Mouse (Mus musculus): ENCODE measurements around the gene Gpr84. TPM values are rescaled to one million over a fixed set of nuclear protein-coding genes. Genes with fewer than 3 reads are reported as not detected.
A peak's percentile ranks its signal among the peaks of the same experiment; 100 is the strongest.
"Not testable (repeated sequence)": the region's sequence is repeated elsewhere in the genome, so short reads cannot be mapped to it uniquely, and the experiment has no call there.

The Gpr84 gene
- total RNA-seq, 4 experiments from 2014 or later = 0.76 to 6.8 (median 2.8) TPM

DNA sequence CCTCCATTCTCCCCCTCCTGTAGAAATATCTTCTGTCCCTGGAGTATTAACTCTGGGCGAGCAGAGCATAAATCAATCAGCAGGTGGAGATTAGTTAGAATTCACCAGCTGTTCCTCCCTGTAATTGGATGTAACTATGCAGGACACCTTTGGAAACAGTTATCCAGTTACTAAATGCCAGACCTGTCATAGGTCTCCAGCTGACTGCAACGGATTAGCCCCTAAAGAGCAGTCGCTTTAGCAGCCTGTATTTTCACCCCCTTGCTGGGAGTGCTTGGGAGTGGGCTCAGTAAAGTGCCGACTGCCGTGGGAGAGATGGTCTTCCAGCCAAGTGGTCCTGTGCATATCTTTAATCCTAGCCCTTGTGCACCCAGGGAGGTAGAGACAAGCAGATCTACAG is 20.8 kb downstream of the Gpr84 start:
- DNase-seq (ENCODE audit: low spot score in 2 of 2) = no peak

DNA sequence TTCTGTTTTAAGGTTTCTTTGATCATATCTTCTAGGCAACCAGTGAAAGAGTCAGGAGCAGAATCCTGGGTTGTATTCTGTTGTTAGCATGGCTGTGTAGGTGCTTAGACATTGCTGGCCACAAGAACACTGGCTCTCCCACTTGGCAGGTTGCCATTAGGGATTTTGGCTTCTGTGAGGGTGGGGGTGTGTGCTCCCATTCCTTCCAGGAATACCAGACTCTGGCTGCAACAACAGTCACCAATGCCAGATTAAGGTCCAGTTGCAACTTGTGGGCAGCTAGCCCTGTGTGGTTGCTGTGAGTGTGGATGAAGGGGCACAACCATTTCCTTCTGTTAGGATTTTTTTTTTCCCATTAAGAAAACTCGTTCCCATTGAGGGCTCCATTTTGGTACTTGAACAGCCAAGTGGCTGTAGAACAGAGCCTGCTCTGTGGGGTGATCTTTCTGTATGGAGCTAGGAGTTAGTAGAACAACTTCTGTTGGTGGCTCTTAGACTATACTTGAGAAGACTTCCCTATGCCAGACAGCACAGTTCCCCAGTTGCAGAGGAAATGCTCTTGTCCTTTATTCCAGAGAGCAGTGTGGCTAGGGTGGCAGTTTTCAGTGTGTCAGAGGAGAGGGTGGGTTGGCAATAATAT is 24.5 kb downstream of the Gpr84 start:
- no peak for DNase-seq (ENCODE audit: low spot score in 2 of 2)

DNA sequence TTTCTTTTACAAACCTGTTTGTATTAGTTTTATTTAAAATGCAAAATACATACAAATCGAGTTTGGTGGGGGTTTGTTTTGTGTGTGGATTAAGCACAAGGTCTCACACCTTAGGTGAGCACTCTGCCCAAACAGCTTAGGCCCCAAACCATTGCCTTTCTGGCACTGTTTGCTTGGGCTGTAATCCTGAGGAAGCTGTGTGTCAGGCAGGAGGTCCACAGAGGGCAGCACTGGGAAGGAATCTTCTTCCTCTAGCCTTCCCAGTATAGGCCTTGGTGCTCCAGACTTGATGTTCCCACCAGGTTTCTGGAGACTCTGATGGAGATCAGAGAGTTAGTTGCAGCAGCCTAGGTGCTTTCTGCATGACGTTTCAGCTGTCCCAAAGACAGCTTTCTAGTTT is 25.8 kb downstream of the Gpr84 start:
- no peak for DNase-seq (ENCODE audit: low spot score in 2 of 2)

DNA sequence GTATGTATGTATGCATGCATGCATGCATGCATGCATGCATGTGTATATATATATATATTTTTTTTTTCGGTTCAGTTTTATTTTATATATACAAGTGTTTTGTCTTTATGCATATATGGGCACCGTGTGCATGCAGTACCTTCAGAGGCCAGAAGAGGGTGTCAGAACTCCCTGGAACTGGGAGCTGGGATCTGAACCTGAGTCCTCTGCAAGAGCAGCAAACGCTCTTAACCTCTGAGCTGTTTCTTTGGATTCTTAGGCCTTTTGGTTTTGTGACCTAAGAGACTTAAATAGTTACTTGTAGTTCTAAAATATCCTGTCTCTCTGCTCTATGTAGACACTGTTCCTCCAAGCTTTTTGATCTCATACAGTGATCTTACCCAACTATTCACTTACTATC is 26.3 kb downstream of the Gpr84 start:
- no peak for DNase-seq (ENCODE audit: low spot score in 2 of 2)

DNA sequence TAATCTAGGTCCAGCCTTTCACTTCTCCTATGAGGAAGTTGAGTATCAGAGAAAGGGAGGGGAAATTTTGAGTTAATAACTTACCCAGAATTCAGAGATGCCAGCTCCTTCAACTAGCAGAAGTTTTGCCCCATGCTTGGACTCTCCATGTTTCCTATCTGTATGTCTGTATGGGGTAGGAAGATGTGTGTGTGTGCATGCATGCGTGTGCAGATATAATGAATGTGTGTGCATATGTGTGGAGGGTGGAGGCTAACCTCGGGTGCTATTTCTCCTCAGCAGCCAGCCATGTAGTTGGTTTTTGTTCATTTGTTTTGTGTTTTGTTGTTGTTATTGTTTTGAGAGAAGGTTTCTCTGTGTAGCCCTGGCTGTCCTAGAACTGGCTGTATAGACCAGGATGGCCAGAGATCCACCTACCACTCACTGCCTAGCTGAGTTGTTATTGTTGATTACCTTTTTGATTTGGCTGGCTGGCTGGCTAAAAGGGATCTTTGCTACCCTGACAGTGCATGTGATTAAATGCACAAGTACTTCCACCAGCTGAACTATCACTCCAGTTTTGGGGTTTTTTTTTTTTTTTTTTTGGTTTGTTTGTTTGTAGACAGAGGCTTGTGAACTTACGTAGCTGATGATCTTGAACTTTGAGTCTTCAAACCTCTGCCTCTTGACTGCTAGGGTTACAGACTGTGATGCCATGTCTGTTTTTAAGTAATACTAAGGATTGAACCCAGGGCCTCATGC is 28.8 kb downstream of the Gpr84 start:
- DNase-seq (ENCODE audit: low spot score in 2 of 2) = no peak

DNA sequence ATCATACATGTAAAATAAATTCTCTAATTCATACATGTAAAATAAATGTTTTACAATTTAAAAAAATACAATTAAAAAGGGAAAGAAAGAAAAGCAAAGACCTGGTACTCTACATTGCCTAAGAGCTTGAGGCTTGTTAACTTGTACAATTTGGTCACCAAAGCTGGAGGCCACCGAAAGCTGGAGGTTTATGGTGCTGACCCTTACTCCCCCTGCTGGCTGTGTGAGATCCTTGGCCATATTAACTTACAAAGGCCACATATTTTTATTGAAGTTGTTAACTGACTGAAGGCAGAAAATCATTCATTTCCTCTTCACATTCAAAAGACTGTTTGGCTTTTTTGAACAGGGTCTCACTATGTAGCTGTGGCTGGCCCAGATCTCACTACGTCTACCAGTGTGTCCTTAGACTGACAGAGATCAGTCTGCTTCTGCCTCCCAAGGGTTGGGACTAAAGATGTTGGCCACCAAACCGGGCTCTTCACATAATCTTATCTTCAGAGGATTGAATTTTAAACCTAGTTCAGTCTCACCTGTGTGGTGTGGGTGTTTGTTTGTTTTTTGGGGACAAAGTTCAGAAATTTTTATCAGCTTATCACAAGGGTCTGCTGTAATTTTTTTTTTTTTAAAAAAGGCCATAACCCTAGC is 29.5 kb downstream of the Gpr84 start:
- DNase-seq (ENCODE audit: low spot score in 2 of 2) = no peak

DNA sequence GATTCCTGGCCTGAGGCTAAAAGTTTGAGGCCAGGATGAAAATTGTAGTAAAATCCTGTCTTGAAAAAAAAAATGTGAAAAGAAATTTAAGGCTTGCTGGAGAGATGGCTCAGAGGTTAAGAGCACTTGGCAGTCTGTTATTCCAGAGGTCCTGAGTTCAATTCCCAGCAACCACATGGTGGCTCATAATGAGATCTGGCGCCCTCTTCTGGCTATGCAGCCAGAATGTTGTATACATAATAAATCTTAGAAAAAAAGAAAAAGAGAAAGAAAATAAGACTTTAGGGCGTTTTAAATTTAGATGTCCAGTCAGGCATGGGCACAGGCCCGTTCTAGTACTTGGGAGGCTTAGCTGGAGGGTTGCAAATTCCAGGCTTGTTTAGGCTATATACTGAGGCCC is 30.7 kb downstream of the Gpr84 start:
- no peak for DNase-seq (ENCODE audit: low spot score in 2 of 2)

DNA sequence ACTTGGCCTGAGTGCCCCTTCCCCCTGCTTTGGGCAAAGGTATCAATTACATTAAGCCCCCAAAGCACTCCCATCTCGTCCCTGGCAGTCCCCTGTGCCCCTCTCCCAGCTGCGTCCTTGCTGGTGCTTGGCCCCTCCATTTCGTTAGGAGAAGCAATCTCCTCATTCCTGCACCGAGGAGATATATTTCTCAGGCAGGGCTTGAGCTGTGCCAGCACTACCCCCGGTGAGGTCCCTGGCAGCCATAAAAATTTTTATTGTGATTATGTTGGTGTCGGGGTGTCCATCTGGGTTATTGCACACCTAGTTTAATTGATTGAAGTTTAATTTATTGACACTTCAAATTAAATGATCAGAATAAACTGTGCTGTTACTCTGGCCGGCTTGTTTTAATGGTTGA is 32.5 kb downstream of the Gpr84 start:
- no peak for DNase-seq (ENCODE audit: low spot score in 2 of 2)

DNA sequence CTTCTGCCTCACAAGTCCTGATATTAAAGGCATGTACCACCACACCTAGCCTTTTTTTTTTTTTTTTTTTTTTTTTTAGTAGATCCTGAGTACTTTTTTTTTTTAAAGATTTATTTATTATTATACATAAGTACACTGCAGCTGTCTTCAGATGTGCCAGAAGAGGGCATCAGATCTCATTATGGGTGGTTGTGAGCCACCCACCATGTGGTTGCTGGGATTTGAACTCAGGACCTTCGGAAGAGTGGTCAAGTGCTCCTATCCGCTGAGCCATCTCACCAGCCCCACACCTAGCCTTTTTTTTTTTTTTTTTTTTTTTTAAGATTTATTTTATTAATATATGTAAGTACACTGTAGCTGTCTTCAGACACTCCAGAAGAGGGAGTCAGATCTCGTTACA is 34.5 kb downstream of the Gpr84 start:
- DNase-seq (ENCODE audit: low spot score in 2 of 2) = not testable (repeated sequence)

DNA sequence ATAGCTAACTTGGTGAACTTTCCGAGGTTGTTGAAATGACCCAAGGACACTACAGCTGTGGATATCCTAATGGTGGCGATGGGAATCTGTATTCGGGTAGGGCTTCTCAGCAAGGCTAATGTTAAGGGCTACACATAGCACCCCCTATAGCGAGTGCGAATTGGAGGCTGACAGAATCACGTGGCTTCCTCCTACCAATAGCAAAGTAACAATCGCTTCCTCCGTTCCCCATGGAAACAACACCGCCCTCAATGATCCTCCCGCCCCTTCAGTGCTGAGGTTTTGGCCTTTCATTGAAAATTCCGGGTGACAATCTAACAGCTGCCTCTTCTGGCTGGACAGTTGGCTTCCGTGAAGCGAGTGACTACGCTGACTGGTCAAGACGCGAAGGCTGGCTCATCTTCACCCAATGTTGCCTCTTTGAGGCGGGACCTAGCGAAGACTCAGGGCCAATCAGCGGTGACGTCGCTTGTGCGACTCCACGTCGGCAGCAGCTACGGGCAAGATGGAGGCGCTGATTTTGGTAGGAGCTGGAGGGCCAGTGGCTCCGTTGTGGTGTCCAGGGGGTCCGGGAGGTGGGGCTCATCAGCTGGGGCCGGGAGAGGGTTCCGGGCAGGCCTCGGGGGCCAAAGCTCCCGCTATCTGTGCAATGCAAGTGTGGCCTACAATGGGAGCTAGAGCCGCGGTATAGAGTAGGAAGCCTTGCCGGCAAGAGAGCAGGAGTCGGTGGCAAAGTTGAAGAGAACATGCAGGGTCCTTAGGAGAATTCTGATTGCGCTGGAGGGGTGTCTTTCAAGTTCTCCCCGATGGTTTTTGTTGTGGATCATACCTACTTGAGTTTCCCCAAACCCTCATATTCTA is 37.8 kb downstream of the Gpr84 start, which contains the start of gene Copz1:
Copz1 (plus strand) TSS at position 296 of the 861 bp plus-strand sequence.
- DNase-seq (ENCODE audit: low spot score in 2 of 2) = peak; percentile 85 to 99

DNA sequence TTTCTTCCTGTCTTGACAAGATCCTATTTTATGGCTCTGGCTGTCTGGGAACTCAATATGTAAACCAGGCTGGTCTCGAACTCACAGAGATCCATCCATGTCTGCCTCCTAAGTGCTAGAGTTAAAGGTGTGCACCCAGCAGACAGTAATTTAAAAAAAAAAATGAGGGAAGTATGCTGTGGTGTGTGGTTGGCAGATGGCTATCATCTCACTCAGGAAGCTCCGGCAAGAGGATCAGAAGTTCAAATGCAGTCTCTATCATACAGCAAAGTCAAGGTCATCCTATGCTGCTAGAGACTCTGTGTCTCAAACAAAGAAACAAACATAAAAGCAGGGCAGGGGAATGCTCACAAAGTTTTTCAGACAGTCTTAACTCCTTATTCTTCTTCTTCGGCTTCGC is 41.5 kb downstream of the Gpr84 start:
- no peak for DNase-seq (ENCODE audit: low spot score in 2 of 2)

DNA sequence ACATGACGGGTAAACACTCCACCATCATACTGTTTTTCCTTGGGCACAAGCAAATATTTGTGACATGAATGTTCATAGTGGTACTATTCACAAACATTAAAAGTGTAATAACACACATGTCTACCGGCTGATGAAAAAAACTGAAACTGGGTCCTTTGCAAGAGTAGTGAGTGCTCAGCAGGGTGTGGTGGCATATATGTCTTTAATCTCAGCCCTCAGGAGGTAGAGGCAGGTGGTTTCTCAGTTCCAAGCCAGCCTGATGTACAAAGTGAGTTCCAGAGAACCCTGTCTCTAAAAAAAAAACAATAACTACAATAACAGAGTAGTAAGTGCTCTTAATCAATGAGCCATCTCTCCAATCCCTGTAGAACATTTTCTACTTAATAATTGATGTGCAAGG is 45.6 kb downstream of the Gpr84 start:
- no peak for DNase-seq (ENCODE audit: low spot score in 2 of 2)

DNA sequence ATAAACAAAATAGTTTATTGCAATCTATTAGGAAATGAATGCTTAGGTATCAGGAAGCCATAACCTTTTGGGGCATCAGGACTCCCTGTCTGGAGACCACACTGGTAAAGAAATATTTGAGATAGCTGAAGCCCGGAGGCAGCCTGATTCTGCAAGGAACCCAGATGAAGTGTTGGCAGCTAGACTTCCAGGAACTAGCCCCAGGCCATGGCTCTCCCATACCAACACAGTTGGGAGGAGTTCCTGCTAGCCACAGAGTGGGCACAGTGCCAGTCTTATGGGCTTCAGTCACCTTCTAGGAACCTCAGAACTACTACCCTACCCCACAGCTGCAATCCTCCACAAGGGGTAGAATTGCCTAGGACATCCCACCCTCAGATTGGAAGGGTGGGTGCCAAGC is 50.4 kb downstream of the Gpr84 start:
- DNase-seq (ENCODE audit: low spot score in 2 of 2) = no peak

DNA sequence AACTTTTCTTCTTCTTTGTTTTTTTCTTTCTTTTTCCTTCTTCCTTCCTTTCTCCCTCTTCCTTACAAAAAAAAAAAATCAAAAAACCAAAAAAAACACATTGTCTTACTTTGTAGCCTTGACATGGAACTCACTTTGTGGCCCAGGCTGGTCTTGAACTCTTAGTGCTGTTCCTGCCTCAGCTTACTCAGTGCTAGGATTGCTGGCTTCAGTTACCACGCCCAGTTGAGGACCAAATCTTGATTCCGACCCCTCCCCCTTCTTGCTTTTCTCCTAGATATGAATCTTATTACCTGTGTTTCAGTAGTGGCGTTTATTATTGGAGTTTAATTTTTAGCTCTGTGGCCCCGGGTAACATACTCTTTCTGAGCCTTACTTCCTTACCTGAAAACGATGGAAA is 51.2 kb downstream of the Gpr84 start:
- no peak for DNase-seq (ENCODE audit: low spot score in 2 of 2)

Small RNAs within 50 kb of the gene (microRNA-seq; reads per million reads assigned to microRNA genes)
- gene Mir148b (37.2 to 71.9 reads per million in 2 experiments), gene Mir6963 (0 to 0.42 reads per million in 2 experiments)

Other genes with a start within 250 kb of the Gpr84 start
- gene Smug1, start 143.5 kb downstream of the Gpr84 start, total RNA-seq (2022) = 10 to 100 TPM; 18.9 to 24.5 (median 19.8) TPM
- 100 to 1,000 TPM; 174 to 198 (median 181) TPM for gene Cbx5, start 70.8 kb downstream of the Gpr84 start, total RNA-seq (2022)
- gene Hnrnpa1, start 70.2 kb downstream of the Gpr84 start, total RNA-seq (2022) = 100 to 1,000 TPM; 254 to 309 (median 279) TPM
- gene Nfe2, start 52.2 kb downstream of the Gpr84 start, total RNA-seq (2022) = not detected
- gene Copz1, start 37.9 kb downstream of the Gpr84 start, total RNA-seq (2022) = 10 to 100 TPM; 90.9 to 93.2 (median 91.9) TPM
- gene Zfp385a, start 29.5 kb upstream of the Gpr84 start, total RNA-seq (2022) = 10 to 100 TPM; 60.6 to 78.6 (median 69.1) TPM
- 1 to 10 TPM; 5.7 to 7.2 (median 5.9) TPM for gene Itga5, start 56.2 kb upstream of the Gpr84 start, total RNA-seq (2022)
- not detected for gene Gtsf1, start 119.9 kb upstream of the Gpr84 start, total RNA-seq (2022)
- not detected for gene Gtsf2, start 137.9 kb upstream of the Gpr84 start, total RNA-seq (2022)
- 10 to 100 TPM in 2 of 4 experiments, 1 to 10 TPM in 2; 8.7 to 19.2 (median 13.3) TPM for gene Nckap1l, start 143.2 kb upstream of the Gpr84 start, total RNA-seq (2022)
- gene Pde1b, start 192.4 kb upstream of the Gpr84 start, total RNA-seq (2022) = 100 to 1,000 TPM; 284 to 347 (median 325) TPM
- 100 to 1,000 TPM; 127 to 151 (median 142) TPM for gene Ppp1r1a, start 227.4 kb upstream of the Gpr84 start, total RNA-seq (2022)

Measured in left cerebral cortex, adult 8-10 months (tissue).